Mouse (Mus musculus) lung, postnatal 0 days (tissue): ENCODE measurements at regions not wholly inside any gene's neighbourhood (a gene's known extent, or its start where the extent isn't known, plus 50 kb on each side); places are given as distances from the start of the nearest gene placed in this dataset.

ENCODE experiments used
- ATAC-seq: fragments of 200-750 bp; cut with Nextera tagmentation; 2 replicates; pipeline ENCODE4 v1.8.0; 2017; ENCODE audit warnings: moderate library complexity
- DNase-seq: peaks from one replicate; pipeline ENCODE4 v3.0.0-alpha.2; 2016; ENCODE audit warnings: low spot score
- H3K27ac ChIP-seq: fragments of 300-500 bp; sonication (generic); 2 replicates; pipeline ENCODE4 v1.5.1; 2014; ENCODE audit warnings: antibody characterized with exemption, mild to moderate bottlenecking, low read length, mixed read lengths
- H3K27me3 ChIP-seq: fragments of 300-500 bp; sonication (generic); replicated peaks from 2 replicates; pipeline ENCODE4 v1.6.1; 2014; ENCODE audit warnings: low read length, mixed read lengths; ENCODE audit not compliant: insufficient read depth
- H3K36me3 ChIP-seq: fragments of 300-500 bp; sonication (generic); 2 replicates; pipeline ENCODE4 v1.6.1; 2014; ENCODE audit warnings: low read length, mixed read lengths; ENCODE audit not compliant: insufficient read depth
- H3K4me1 ChIP-seq: fragments of 300-500 bp; sonication (generic); 2 replicates; pipeline ENCODE4 v1.6.1; 2014; ENCODE audit warnings: antibody characterized with exemption, low read depth, low read length, mixed read lengths; ENCODE audit not compliant: insufficient read depth
- H3K4me2 ChIP-seq: fragments of 300-500 bp; sonication (generic); replicated peaks from 2 replicates; pipeline ENCODE4 v1.6.1; 2014; ENCODE audit warnings: low read depth, mild to moderate bottlenecking, low read length, moderate library complexity, mixed read lengths
- H3K4me3 ChIP-seq: fragments of 300-500 bp; sonication (generic); 2 replicates; pipeline ENCODE4 v1.5.1; 2014; ENCODE audit warnings: low read depth, low read length
- H3K9ac ChIP-seq: fragments of 300-500 bp; sonication (generic); replicated peaks from 2 replicates; pipeline ENCODE4 v1.6.1; 2014; ENCODE audit warnings: low read depth, mild to moderate bottlenecking
- H3K9me3 ChIP-seq: fragments of 300-500 bp; sonication (generic); 2 replicates; pipeline ENCODE4 v1.6.1; 2016; ENCODE audit warnings: low read length, mixed read lengths
- CTCF ChIP-seq: IDR thresholded peaks from 2 replicates; pipeline ENCODE4 v1.5.1; 2016; ENCODE audit warnings: antibody characterized with exemption, mild to moderate bottlenecking
- EP300 ChIP-seq: IDR thresholded peaks from 2 replicates; pipeline ENCODE4 v1.6.1; 2016; ENCODE audit warnings: antibody characterized with exemption, mild to moderate bottlenecking, control low read depth
- WGBS: fragments of 180-500 bp; shearing (Covaris S2); extraction: QIAGEN DNeasy Blood & Tissue Kit; methylation state at CpG from one replicate; pipeline ENCODE4 v1.1.7; 2014; 5-methylcytosine and 5-hydroxymethylcytosine counted together

GRCm38 (mm10) chr1:72054541-72054940 is 157.6 kb downstream of the Mreg start:
- H3K27me3 ChIP-seq: no peaks in the 10 kb centered on the region
- 83% methylated on average over 1 of the region's 1 CpGs for WGBS
- no peak overlapping the region for H3K9ac ChIP-seq
- no peak overlapping the region for H3K4me3 ChIP-seq
- H3K4me1 ChIP-seq: no peaks in the 10 kb centered on the region
- no peak for DNase-seq
- no peak overlapping the region for H3K4me2 ChIP-seq
- H3K36me3 ChIP-seq: no peaks in the 10 kb centered on the region
- no peak for ATAC-seq
- no peak overlapping the region for H3K27ac ChIP-seq
- no peak for TF ChIP-seq EP300
- no peaks in the 10 kb centered on the region for H3K9me3 ChIP-seq

GRCm38 (mm10) chr1:72050858-72051257 is 161.2 kb downstream of the Mreg start:
- Histone ChIP-seq H3K36me3 (no peaks in the 10 kb centered on the region), H3K9me3 (no peaks in the 10 kb centered on the region), H3K27me3 (no peaks in the 10 kb centered on the region), H3K9ac (no peak overlapping the region), H3K27ac (no peak overlapping the region), H3K4me3 (no peak overlapping the region), H3K4me1 (no peaks in the 10 kb centered on the region), H3K4me2 (no peak overlapping the region)
- 76% methylated on average over 3 of the region's 3 CpGs for WGBS
- no peak for TF ChIP-seq EP300
- TF ChIP-seq CTCF: no peak
- ATAC-seq (no peak), DNase-seq (no peak)

GRCm38 (mm10) chr1:72046072-72046471 is 166.0 kb downstream of the Mreg start:
- Histone ChIP-seq H3K4me2 (no peak overlapping the region), H3K4me3 (no peak overlapping the region), H3K36me3 (no peaks in the 10 kb centered on the region), H3K9ac (no peak overlapping the region), H3K4me1 (no peaks in the 10 kb centered on the region), H3K27ac (no peak overlapping the region), H3K9me3 (no peaks in the 10 kb centered on the region), H3K27me3 (no peaks in the 10 kb centered on the region)
- ATAC-seq: no peak
- TF ChIP-seq CTCF (no peak), EP300 (no peak)
- 55% methylated on average over 2 of the region's 2 CpGs for WGBS
- no peak for DNase-seq

GRCm38 (mm10) chr1:72038518-72038917 is 173.6 kb downstream of the Mreg start:
- Histone ChIP-seq H3K27ac (no peak overlapping the region), H3K4me3 (no peak overlapping the region), H3K9ac (no peak overlapping the region), H3K4me1 (no peaks in the 10 kb centered on the region), H3K4me2 (no peak overlapping the region), H3K9me3 (no peaks in the 10 kb centered on the region), H3K36me3 (no peaks in the 10 kb centered on the region), H3K27me3 (no peaks in the 10 kb centered on the region)
- ATAC-seq (no peak), DNase-seq (no peak)
- 62% methylated on average over 9 of the region's 9 CpGs for WGBS
- TF ChIP-seq EP300 (no peak), CTCF (no peak)

GRCm38 (mm10) chr1:72036600-72036999 is 175.5 kb downstream of the Mreg start:
- Histone ChIP-seq H3K27ac (no peak overlapping the region), H3K9me3 (no peaks in the 10 kb centered on the region), H3K4me1 (no peaks in the 10 kb centered on the region), H3K36me3 (no peaks in the 10 kb centered on the region), H3K27me3 (no peaks in the 10 kb centered on the region), H3K9ac (no peak overlapping the region), H3K4me3 (no peak overlapping the region), H3K4me2 (no peak overlapping the region)
- no peak for DNase-seq
- 37% methylated on average over 5 of the region's 5 CpGs for WGBS
- TF ChIP-seq CTCF (no peak), EP300 (no peak)
- ATAC-seq: no peak

- 62% methylated on average over 5 of the region's 5 CpGs for WGBS
- no peak for ATAC-seq
These were observed 176.0 kb downstream of the Mreg start for GRCm38 (mm10) chr1:72036141-72036540.

GRCm38 (mm10) chr1:72033941-72034340 is 178.2 kb downstream of the Mreg start:
- no peak overlapping the region for H3K9ac ChIP-seq
- 68% methylated on average over 2 of the region's 2 CpGs for WGBS
- H3K9me3 ChIP-seq: no peaks in the 10 kb centered on the region
- ATAC-seq (no peak), DNase-seq (no peak)
- H3K4me2 ChIP-seq: no peak overlapping the region
- H3K27me3 ChIP-seq: no peaks in the 10 kb centered on the region
- no peak overlapping the region for H3K27ac ChIP-seq
- H3K4me1 ChIP-seq: no peaks in the 10 kb centered on the region
- H3K36me3 ChIP-seq: no peaks in the 10 kb centered on the region
- no peak for TF ChIP-seq EP300
- TF ChIP-seq CTCF: no peak
- no peak overlapping the region for H3K4me3 ChIP-seq

More at GRCm38 (mm10) chr1:72036141-72036540, 176.0 kb downstream of the Mreg start:
- Histone ChIP-seq H3K9me3 (no peaks in the 10 kb centered on the region), H3K27me3 (no peaks in the 10 kb centered on the region), H3K27ac (no peak overlapping the region), H3K4me3 (no peak overlapping the region), H3K36me3 (no peaks in the 10 kb centered on the region), H3K4me1 (no peaks in the 10 kb centered on the region), H3K9ac (no peak overlapping the region), H3K4me2 (no peak overlapping the region)
- TF ChIP-seq EP300 (no peak), CTCF (no peak)
- DNase-seq: no peak
